Mouse (Mus musculus) inflammation-experienced regulatory T-cells, adult 6 months (primary cell): ENCODE results near the gene Nfe2l3. TPM values are rescaled to one million over a fixed set of nuclear protein-coding genes. Genes with fewer than 3 reads are reported as not detected.

ENCODE experiments used
- ATAC-seq: one replicate; pipeline ENCODE4 v1.8.0; 2017
- polyA plus RNA-seq, 3 experiments: library from polyadenylated mRNA; unstranded; fragments of 100-300 nt; shearing (Covaris generic); gene quantifications; one replicate each; pipeline ENCODE4 v1.2.1; 2017

Gene Nfe2l3
- polyA plus RNA-seq, 3 experiments from 2014 or later, result 0.54 to 0.87 (median 0.55) TPM

DNA sequence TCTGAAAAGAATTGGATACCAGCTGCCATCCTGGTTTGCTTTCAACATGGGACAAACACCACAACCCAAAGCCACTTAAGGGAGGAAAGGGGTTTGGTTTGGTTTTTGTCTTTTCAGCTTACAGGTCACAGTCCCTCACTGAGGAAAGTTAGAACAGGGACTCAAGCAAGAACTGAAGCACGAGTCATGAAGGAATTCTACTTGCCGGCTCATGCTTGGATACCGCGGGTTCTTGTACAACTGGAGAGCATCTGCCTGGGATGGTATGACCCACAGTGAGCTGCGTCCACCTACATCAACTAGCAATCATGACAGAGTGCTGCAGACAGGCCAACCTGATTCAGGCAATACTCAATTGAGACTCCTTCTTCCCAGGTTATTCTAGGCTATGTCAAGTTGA, 54.3 kb downstream of the Nfe2l3 start:
- no peak for ATAC-seq

DNA sequence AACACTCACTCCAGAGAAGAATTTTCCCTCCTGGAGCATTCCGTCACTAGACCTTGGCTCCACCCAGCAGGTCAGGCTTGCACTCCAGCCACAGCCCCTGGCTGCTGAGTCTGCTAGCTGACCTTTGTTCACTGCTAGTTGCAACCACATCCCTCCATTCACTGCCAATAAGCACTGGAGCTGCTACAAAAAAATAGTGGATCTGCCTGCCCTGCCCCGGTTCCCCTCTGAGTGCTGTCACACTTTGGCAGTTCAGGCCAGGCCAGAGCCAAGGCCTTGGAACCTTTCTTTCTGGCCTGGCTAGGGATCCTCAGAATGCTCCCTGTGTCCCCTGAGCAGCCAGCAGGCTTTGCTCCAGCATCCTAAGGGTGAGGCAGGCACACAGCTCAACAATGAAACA, 57.3 kb downstream of the Nfe2l3 start:
- ATAC-seq, result no peak

DNA sequence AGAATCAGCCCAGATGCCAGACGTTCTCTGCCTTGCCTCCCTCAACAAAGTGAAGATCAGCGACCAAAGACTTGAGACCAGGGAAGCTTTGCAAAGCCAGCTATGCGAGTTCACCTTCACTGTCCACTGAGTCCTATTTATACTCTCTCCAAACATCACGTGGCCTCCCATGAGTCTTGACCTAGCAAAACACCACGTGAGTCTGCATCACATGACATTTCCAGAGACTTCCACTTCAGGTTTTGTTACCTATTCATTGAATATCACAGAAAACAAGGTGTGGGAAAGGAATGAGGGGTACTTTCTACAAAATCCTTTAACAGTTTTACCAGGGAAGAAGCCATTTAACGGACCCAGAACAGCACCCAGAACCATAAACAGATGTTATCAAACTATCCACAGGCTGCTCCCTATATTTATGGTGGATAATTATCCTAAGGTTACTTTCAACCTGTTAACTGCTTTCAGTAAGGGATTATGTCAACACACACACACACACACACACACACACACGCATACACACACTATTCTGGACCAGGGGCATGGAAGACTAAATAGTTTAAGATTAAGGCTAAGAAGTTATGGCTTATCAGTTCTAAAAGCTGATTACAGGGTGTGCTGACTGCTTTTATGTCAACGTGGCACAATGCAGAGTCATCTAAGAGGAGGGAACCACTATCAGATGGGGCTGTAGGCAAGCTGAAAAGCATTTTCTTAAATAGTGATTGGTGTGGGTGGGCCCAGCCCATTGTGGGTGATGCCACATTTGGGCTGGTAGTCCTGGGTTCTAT, 65.0 kb downstream of the Nfe2l3 start:
- ATAC-seq, result no peak

DNA sequence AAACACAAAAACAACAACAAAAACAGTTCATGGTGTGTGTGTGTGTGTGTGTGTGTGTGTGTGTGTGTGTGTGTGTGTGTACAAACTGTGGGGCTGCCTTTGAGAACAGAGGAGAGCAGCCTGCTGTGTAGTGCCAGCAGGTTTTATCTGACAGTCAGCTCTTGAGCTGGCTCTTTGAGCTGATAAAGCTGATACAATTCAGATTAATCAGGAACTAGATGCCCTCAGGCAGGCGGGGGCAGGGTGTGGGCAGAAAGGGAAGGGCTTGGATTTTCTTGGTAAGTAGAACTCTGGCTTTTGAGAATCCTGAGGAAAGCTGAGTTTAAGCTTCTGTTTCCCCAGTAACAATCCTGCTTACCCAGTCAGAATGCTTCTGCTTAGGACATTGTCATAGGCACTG, 73.2 kb downstream of the Nfe2l3 start:
- no peak for ATAC-seq

DNA sequence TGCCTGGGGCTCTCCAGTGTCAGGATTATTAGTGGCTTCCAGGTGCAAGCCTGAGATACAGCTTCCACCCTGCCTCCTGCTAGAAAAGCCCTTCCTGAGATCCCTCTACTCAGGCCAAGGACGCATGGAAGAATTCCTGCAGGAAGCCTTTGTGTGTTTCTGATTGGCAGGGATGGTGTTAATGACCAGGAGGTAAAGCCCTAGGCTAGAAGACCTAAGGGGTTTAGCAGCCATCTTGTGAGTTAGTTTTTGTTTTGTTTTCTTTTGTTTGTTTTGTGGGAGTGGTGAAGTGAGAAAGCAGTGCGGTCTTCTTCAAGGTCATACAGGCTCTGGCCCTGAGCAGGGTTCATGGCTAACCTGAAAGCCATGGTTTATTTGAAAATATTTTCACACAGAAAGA, 75.1 kb downstream of the Nfe2l3 start:
- ATAC-seq, result no peak

Other genes starting within 250 kb of the Nfe2l3 start
- 1,000 to 10,000 TPM; 1,055 to 1,311 (median 1,271) TPM for gene Hnrnpa2b1, start 37.2 kb downstream of the Nfe2l3 start, polyA plus RNA-seq
- 100 to 1,000 TPM; 598 to 900 (median 693) TPM for gene Cbx3, start 37.7 kb downstream of the Nfe2l3 start, polyA plus RNA-seq
- gene Snx10, start 91.2 kb downstream of the Nfe2l3 start, polyA plus RNA-seq, result 10 to 100 TPM; 26.4 to 55.3 (median 36.4) TPM